Mouse (Mus musculus): Measurements from ENCODE around the gene Xcl1. TPM values are rescaled to one million over a fixed set of nuclear protein-coding genes. Genes with fewer than 3 reads are reported as not detected.

Gene Xcl1
- polyA plus RNA-seq, 2 experiments = not detected

DNA sequence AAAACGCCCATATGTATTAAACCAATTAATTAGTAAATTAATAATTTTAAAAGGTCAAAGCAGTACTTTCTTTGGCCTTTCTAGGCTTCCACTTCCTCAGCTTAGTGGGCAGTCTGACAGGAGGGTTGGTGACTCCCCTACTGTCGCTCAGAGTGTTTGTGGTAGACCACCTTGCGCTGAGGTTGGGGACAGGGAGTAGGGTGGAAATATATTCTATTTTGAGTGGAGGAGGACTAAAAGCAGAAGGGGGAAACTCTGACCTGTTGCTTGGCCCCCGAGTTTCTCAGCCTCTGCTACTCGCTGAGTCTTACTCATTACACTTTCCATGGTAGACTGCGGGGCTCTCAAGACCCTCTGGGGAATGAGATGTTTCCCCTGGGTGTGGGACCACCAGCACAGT, 18.2 kb upstream of the Xcl1 start:
- no peak for ATAC-seq (ENCODE audit: insufficient read depth)
- H3K9ac ChIP-seq (replicated peaks) = no peak overlapping the region
- H3K36me3 ChIP-seq (replicated peaks; ENCODE audit: control insufficient read depth, insufficient read depth, low read depth) = no peaks in the 10 kb centered on the region
- H3K27me3 ChIP-seq (ENCODE audit: control insufficient read depth, insufficient read depth, low read length) = no peaks in the 10 kb centered on the region
- no peak overlapping the region for H3K27ac ChIP-seq
- H3K9me3 ChIP-seq (ENCODE audit: control insufficient read depth, low read length) = no peaks in the 10 kb centered on the region
- H3K4me3 ChIP-seq (ENCODE audit: insufficient read depth in 1 of 2, low read depth in 2 of 2, low read length in 2 of 2) = no peak overlapping the region
- WGBS (ENCODE audit: insufficient replicate concordance) = 34% methylated on average over 6 of the region's 6 CpGs
- no peak for TF ChIP-seq CTCF (IDR thresholded peaks at IDR 0.05; ENCODE audit: low read depth)
- TF ChIP-seq EP300 (IDR thresholded peaks at IDR 0.05; ENCODE audit: low read depth) = no peak
- H3K4me1 ChIP-seq (replicated peaks; ENCODE audit: control insufficient read depth in 2 of 2, insufficient read depth in 2 of 2, low read length in 1 of 2) = no peaks in the 10 kb centered on the region
- H3K4me2 ChIP-seq (ENCODE audit: low read depth) = no peak overlapping the region
- DNase-seq (ENCODE audit: low read depth in 3 of 3, low spot score in 3 of 3) = no peak

GRCm38 (mm10) chr1:164936060-164936459, 733 bp upstream of the Xcl1 start:
- 23% methylated on average over 2 of the region's 2 CpGs for whole genome bisulfite sequencing (ENCODE audit: insufficient replicate concordance)
- DNase-seq (ENCODE audit: low read depth in 3 of 3, low spot score in 3 of 3) (no peak), ATAC-seq (ENCODE audit: insufficient read depth) (no peak)
- Histone ChIP-seq H3K27me3 (ENCODE audit: control insufficient read depth, insufficient read depth, low read length) (no peaks in the 10 kb centered on the region), H3K9ac (replicated peaks) (no peak overlapping the region), H3K27ac (no peak overlapping the region), H3K4me2 (ENCODE audit: low read depth) (no peak overlapping the region), H3K4me3 (ENCODE audit: insufficient read depth in 1 of 2, low read depth in 2 of 2, low read length in 2 of 2) (no peak overlapping the region), H3K36me3 (replicated peaks; ENCODE audit: control insufficient read depth, insufficient read depth, low read depth) (no peaks in the 10 kb centered on the region), H3K9me3 (ENCODE audit: control insufficient read depth, low read length) (no peaks in the 10 kb centered on the region), H3K4me1 (replicated peaks; ENCODE audit: control insufficient read depth in 2 of 2, insufficient read depth in 2 of 2, low read length in 1 of 2) (no peaks in the 10 kb centered on the region)
- TF ChIP-seq CTCF (IDR thresholded peaks at IDR 0.05; ENCODE audit: low read depth) (no peak), EP300 (IDR thresholded peaks at IDR 0.05; ENCODE audit: low read depth) (no peak)

GRCm38 (mm10) chr1:164933441-164934188, 1.7 kb downstream of the Xcl1 start:
- Histone ChIP-seq H3K4me2 (ENCODE audit: low read depth) (no peak overlapping the region), H3K27ac (no peak overlapping the region), H3K36me3 (replicated peaks; ENCODE audit: control insufficient read depth, insufficient read depth, low read depth) (no peaks in the 10 kb centered on the region), H3K27me3 (ENCODE audit: control insufficient read depth, insufficient read depth, low read length) (no peaks in the 10 kb centered on the region), H3K4me1 (replicated peaks; ENCODE audit: control insufficient read depth in 2 of 2, insufficient read depth in 2 of 2, low read length in 1 of 2) (no peaks in the 10 kb centered on the region), H3K9ac (replicated peaks) (no peak overlapping the region), H3K4me3 (ENCODE audit: insufficient read depth in 1 of 2, low read depth in 2 of 2, low read length in 2 of 2) (no peak overlapping the region), H3K9me3 (ENCODE audit: control insufficient read depth, low read length) (no peaks in the 10 kb centered on the region)
- no peak for TF ChIP-seq EP300 (IDR thresholded peaks at IDR 0.05; ENCODE audit: low read depth)
- no peak for TF ChIP-seq CTCF (IDR thresholded peaks at IDR 0.05; ENCODE audit: low read depth)
- no peak for DNase-seq (ENCODE audit: low read depth in 3 of 3, low spot score in 3 of 3)
- 59% methylated on average over 10 of the region's 10 CpGs for WGBS (ENCODE audit: insufficient replicate concordance)
- no peak for ATAC-seq (ENCODE audit: insufficient read depth)

DNA sequence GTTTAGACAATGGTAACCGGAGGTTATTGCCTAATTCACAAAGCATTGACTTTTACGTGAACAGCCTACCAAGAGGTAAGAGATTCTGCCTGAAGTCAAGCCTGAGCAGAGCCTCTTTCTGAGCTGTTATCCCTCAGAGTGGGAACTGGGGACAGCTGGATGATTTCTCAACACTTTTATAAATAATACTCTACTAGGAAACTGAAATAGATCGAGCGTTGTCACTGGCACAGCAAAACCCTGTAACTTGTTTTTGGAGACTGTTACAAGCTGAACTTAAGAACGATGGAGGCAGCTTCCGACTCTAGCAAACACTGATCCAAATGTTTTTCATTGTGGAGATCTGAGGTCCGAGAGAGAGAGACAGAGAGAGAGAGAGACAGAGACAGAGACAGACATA, 4.2 kb downstream of the Xcl1 start:
- ATAC-seq (ENCODE audit: insufficient read depth) = no peak
- WGBS (ENCODE audit: insufficient replicate concordance) = 63% methylated on average over 7 of the region's 7 CpGs

GRCm38 (mm10) chr1:164930006-164930405, 5.3 kb downstream of the Xcl1 start:
- WGBS (ENCODE audit: insufficient replicate concordance) = 55% methylated on average over 3 of the region's 3 CpGs
- Histone ChIP-seq H3K27me3 (ENCODE audit: control insufficient read depth, insufficient read depth, low read length) (no peaks in the 10 kb centered on the region), H3K4me1 (replicated peaks; ENCODE audit: control insufficient read depth in 2 of 2, insufficient read depth in 2 of 2, low read length in 1 of 2) (no peaks in the 10 kb centered on the region), H3K36me3 (replicated peaks; ENCODE audit: control insufficient read depth, insufficient read depth, low read depth) (no peaks in the 10 kb centered on the region), H3K4me2 (ENCODE audit: low read depth) (no peak overlapping the region), H3K27ac (no peak overlapping the region), H3K9me3 (ENCODE audit: control insufficient read depth, low read length) (no peaks in the 10 kb centered on the region), H3K9ac (replicated peaks) (no peak overlapping the region), H3K4me3 (ENCODE audit: insufficient read depth in 1 of 2, low read depth in 2 of 2, low read length in 2 of 2) (no peak overlapping the region)
- TF ChIP-seq EP300 (IDR thresholded peaks at IDR 0.05; ENCODE audit: low read depth) (no peak), CTCF (IDR thresholded peaks at IDR 0.05; ENCODE audit: low read depth) (no peak)
- DNase-seq (ENCODE audit: low read depth in 3 of 3, low spot score in 3 of 3) = no peak
- no peak for ATAC-seq (ENCODE audit: insufficient read depth)

More for the DNA sequence above, 4.2 kb downstream of the Xcl1 start:
- Histone ChIP-seq H3K36me3 (replicated peaks; ENCODE audit: control insufficient read depth, insufficient read depth, low read depth) (no peaks in the 10 kb centered on the region), H3K27me3 (ENCODE audit: control insufficient read depth, insufficient read depth, low read length) (no peaks in the 10 kb centered on the region), H3K4me3 (ENCODE audit: insufficient read depth in 1 of 2, low read depth in 2 of 2, low read length in 2 of 2) (no peak overlapping the region), H3K4me2 (ENCODE audit: low read depth) (no peak overlapping the region), H3K9ac (replicated peaks) (no peak overlapping the region), H3K9me3 (ENCODE audit: control insufficient read depth, low read length) (no peaks in the 10 kb centered on the region), H3K27ac (no peak overlapping the region), H3K4me1 (replicated peaks; ENCODE audit: control insufficient read depth in 2 of 2, insufficient read depth in 2 of 2, low read length in 1 of 2) (no peaks in the 10 kb centered on the region)
- DNase-seq (ENCODE audit: low read depth in 3 of 3, low spot score in 3 of 3) = no peak
- TF ChIP-seq CTCF (IDR thresholded peaks at IDR 0.05; ENCODE audit: low read depth) (no peak), EP300 (IDR thresholded peaks at IDR 0.05; ENCODE audit: low read depth) (no peak)

Measured in liver, embryonic 14.5 days (tissue).